Mouse (Mus musculus) stomach, postnatal 0 days (tissue): ENCODE measurements around the gene Dgkg. TPM values are rescaled to one million over a fixed set of nuclear protein-coding genes. Genes with fewer than 3 reads are reported as not detected.

Source experiments
- ATAC-seq: fragments of 200-750 bp; cut with Nextera tagmentation; 2 replicates; pipeline ENCODE4 v1.8.0; 2017; ENCODE audit not compliant: low FRiP score, low TSS enrichment
- DNase-seq: peaks from one replicate; pipeline ENCODE4 v3.0.0-alpha.2; 2016; ENCODE audit warnings: low spot score
- H3K27ac ChIP-seq: fragments of 300-500 bp; sonication (generic); replicated peaks from 2 replicates; pipeline ENCODE4 v1.5.1; 2014; ENCODE audit warnings: mild to moderate bottlenecking, control low read depth
- H3K27me3 ChIP-seq: fragments of 300-500 bp; sonication (generic); 2 replicates; pipeline ENCODE4 v1.6.1; 2014; ENCODE audit warnings: low read length; ENCODE audit not compliant: control insufficient read depth, insufficient read depth
- H3K36me3 ChIP-seq: fragments of 300-500 bp; sonication (generic); 2 replicates; pipeline ENCODE4 v1.6.1; 2014; ENCODE audit warnings: low read length, mixed read lengths; ENCODE audit not compliant: control insufficient read depth, insufficient read depth
- H3K4me1 ChIP-seq: fragments of 300-500 bp; sonication (generic); replicated peaks from 2 replicates; pipeline ENCODE4 v1.6.1; 2014; ENCODE audit warnings: antibody characterized with exemption; ENCODE audit not compliant: control insufficient read depth, insufficient read depth
- H3K4me2 ChIP-seq: fragments of 300-500 bp; sonication (generic); replicated peaks from 2 replicates; pipeline ENCODE4 v1.6.1; 2014; ENCODE audit warnings: low read depth, mild to moderate bottlenecking, control low read depth, moderate library complexity
- H3K4me3 ChIP-seq: fragments of 300-500 bp; sonication (generic); 2 replicates; pipeline ENCODE4 v1.5.1; 2014; ENCODE audit warnings: low read depth, low read length, control low read depth
- H3K9ac ChIP-seq: fragments of 300-500 bp; sonication (generic); 2 replicates; pipeline ENCODE4 v1.6.1; 2014; ENCODE audit warnings: mild to moderate bottlenecking, low read length, control low read depth, mixed read lengths
- H3K9me3 ChIP-seq: fragments of 300-500 bp; sonication (generic); 2 replicates; pipeline ENCODE4 v1.6.1; 2016; ENCODE audit warnings: low read length; ENCODE audit not compliant: control insufficient read depth
- CTCF ChIP-seq: IDR thresholded peaks from 2 replicates; pipeline ENCODE4 v1.5.1; 2016; ENCODE audit warnings: antibody characterized with exemption, low read depth, mild to moderate bottlenecking, moderate library complexity
- EP300 ChIP-seq: optimal IDR thresholded peaks from 2 replicates; pipeline ENCODE3; 2016; ENCODE audit warnings: antibody characterized with exemption
- WGBS: fragments of 180-500 bp; shearing (Covaris S2); extraction: QIAGEN DNeasy Blood & Tissue Kit; methylation state at CpG from one replicate; pipeline ENCODE4 v1.1.7; 2014; 5-methylcytosine and 5-hydroxymethylcytosine counted together
- polyA plus RNA-seq: library from polyadenylated mRNA; unstranded; fragments of >200 nt; fragmentation: Nextera tagmentation; extraction: Ambion mirVana; gene quantifications from 2 replicates; pipeline ENCODE4 v1.2.1, GENCODE M21; 2015

Dgkg gene
- polyA plus RNA-seq, 1 experiment from 2014 or later = 0.36 TPM

- Histone ChIP-seq H3K4me2 (no peak overlapping the region), H3K9ac (no peak overlapping the region), H3K27me3 (no peaks in the 10 kb centered on the region), H3K9me3 (no peaks in the 10 kb centered on the region), H3K4me3 (no peak overlapping the region), H3K4me1 (no peaks in the 10 kb centered on the region), H3K27ac (no peak overlapping the region), H3K36me3 (no peaks in the 10 kb centered on the region)
- ATAC-seq (peak; percentile 53; the same call in 1 of the 2 replicates), DNase-seq (no peak)
- 88% methylated on average over 3 of the region's 3 CpGs for whole genome bisulfite sequencing
- TF ChIP-seq CTCF (no peak), EP300 (no peak)
Observed at GRCm38 (mm10) chr16:22601756-22602155, 55.3 kb downstream of the Dgkg start.

GRCm38 (mm10) chr16:22600108-22600699 lies 56.8 kb downstream of the Dgkg start:
- Histone ChIP-seq H3K9ac (no peak overlapping the region), H3K36me3 (no peaks in the 10 kb centered on the region), H3K9me3 (no peaks in the 10 kb centered on the region), H3K27me3 (no peaks in the 10 kb centered on the region), H3K4me3 (no peak overlapping the region), H3K27ac (no peak overlapping the region), H3K4me2 (no peak overlapping the region), H3K4me1 (no peaks in the 10 kb centered on the region)
- 82% methylated on average over 4 of the region's 4 CpGs for WGBS
- DNase-seq (no peak), ATAC-seq (no peak)
- TF ChIP-seq CTCF (no peak), EP300 (no peak)

GRCm38 (mm10) chr16:22598741-22599140 lies 58.3 kb downstream of the Dgkg start:
- no peak overlapping the region for H3K27ac ChIP-seq
- TF ChIP-seq CTCF (no peak), EP300 (no peak)
- DNase-seq (no peak), ATAC-seq (no peak)
- no peak overlapping the region for H3K4me2 ChIP-seq
- H3K4me1 ChIP-seq = no peaks in the 10 kb centered on the region
- H3K9ac ChIP-seq = no peak overlapping the region
- no peak overlapping the region for H3K4me3 ChIP-seq
- WGBS = 70% methylated on average over 6 of the region's 6 CpGs
- H3K36me3 ChIP-seq = no peaks in the 10 kb centered on the region
- no peaks in the 10 kb centered on the region for H3K27me3 ChIP-seq
- no peaks in the 10 kb centered on the region for H3K9me3 ChIP-seq

DNA sequence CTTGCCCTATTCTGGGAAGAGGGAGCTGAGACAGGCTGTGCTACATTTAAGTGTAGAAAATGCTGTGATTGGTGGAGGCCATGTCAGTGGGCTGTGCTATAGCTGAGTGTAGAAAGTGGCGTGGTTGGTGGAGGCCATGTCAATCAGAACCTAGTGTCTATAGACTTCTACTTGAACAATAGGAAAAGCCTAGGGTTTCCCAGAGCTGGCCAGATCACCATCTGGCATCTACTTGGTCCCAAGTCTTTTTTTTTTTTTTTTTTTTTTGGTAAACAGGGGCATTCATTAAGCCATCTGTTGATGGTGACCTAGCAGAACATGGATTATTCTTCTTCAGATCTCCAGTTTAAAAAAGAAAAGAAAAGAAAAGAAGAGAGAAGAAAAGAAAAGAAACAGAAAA lies 60.6 kb downstream of the Dgkg start:
- DNase-seq (no peak), ATAC-seq (no peak)
- Histone ChIP-seq H3K9me3 (no peaks in the 10 kb centered on the region), H3K4me3 (no peak overlapping the region), H3K27me3 (no peaks in the 10 kb centered on the region), H3K4me1 (no peaks in the 10 kb centered on the region), H3K36me3 (no peaks in the 10 kb centered on the region), H3K4me2 (no peak overlapping the region), H3K9ac (no peak overlapping the region), H3K27ac (no peak overlapping the region)
- WGBS = 81% methylated on average over 1 of the region's 1 CpGs
- TF ChIP-seq EP300 (no peak), CTCF (no peak)

DNA sequence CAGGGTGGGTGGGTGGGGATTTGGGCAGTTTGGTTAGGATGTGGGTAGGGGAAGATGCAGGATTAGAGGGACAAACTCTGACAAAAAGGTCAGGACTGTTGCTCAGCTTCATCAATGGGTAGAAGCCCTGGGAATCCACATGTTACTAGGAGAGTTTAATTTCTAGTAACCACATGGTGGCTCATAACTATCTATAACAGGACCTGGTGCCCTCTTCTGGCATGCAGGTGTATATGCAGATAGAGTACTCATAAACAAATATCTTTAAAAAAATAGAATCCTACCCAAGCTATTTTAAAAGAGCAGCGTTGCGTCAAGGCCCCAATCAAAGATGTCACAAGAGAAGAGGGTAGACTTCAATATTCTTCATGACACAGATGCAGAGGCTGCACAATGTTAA lies 63.1 kb downstream of the Dgkg start:
- ATAC-seq (no peak), DNase-seq (no peak)
- TF ChIP-seq EP300 (no peak), CTCF (peak; percentile 68)
- no peaks in the 10 kb centered on the region for H3K9me3 ChIP-seq
- no peaks in the 10 kb centered on the region for H3K4me1 ChIP-seq
- H3K27me3 ChIP-seq = no peaks in the 10 kb centered on the region
- H3K4me3 ChIP-seq = no peak overlapping the region
- WGBS = 90% methylated on average over 2 of the region's 2 CpGs
- H3K27ac ChIP-seq = no peak overlapping the region
- H3K36me3 ChIP-seq = no peaks in the 10 kb centered on the region
- no peak overlapping the region for H3K9ac ChIP-seq
- H3K4me2 ChIP-seq = no peak overlapping the region

DNA sequence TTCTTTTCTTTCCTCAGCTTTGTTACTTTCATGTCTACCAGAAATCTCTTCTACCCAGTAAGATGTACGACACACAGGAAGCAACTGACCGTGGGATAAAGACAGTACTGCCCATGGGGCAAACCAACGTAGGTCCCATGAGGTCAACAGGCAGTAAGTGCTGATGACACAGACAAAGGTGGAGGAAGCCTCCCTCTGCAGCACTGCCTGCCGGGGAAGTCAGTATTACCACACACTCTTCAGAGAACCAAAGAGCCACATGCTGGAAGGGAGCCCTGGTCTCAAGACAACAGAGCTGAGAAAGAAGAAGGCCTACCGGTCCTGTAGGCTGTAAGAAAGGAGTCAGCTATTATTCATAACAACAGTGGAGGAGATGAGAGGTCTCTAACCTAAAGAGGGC lies 67.4 kb downstream of the Dgkg start:
- WGBS = 67% methylated on average over 5 of the region's 5 CpGs
- Histone ChIP-seq H3K4me3 (no peak overlapping the region), H3K27ac (no peak overlapping the region), H3K4me2 (no peak overlapping the region), H3K27me3 (no peaks in the 10 kb centered on the region), H3K9ac (no peak overlapping the region), H3K9me3 (no peaks in the 10 kb centered on the region), H3K36me3 (no peaks in the 10 kb centered on the region), H3K4me1 (no peaks in the 10 kb centered on the region)
- DNase-seq = no peak
- TF ChIP-seq CTCF = no peak
- no peak for TF ChIP-seq EP300
- ATAC-seq = no peak
